Mouse (Mus musculus) cortical plate, adult 2 months (tissue): Measurements from ENCODE around the gene Prss38.

Experiments
- CTCF ChIP-seq: fragments of 200-500 bp; IDR thresholded peaks from 2 replicates; pipeline ENCODE4 v1.5.1; 2011; ENCODE audit warnings: mild to moderate bottlenecking, control low read depth, low read length; ENCODE audit not compliant: insufficient read depth; ENCODE audit errors: extremely low read depth
- POLR2A ChIP-seq: fragments of 200-500 bp; IDR thresholded peaks from 2 replicates; pipeline ENCODE4 v1.6.1; 2011; ENCODE audit warnings: mild to moderate bottlenecking, low read length, control low read depth; ENCODE audit not compliant: insufficient read depth; ENCODE audit errors: extremely low read depth

- TF ChIP-seq CTCF: no peak
- no peak for TF ChIP-seq POLR2A
These were observed 37.3 kb downstream of the Prss38 start for GRCm38 (mm10) chr11:59337955-59338735.
